Comparison of ENCODE assay signal across 7 mouse cellular contexts in the genomic region with DNA sequence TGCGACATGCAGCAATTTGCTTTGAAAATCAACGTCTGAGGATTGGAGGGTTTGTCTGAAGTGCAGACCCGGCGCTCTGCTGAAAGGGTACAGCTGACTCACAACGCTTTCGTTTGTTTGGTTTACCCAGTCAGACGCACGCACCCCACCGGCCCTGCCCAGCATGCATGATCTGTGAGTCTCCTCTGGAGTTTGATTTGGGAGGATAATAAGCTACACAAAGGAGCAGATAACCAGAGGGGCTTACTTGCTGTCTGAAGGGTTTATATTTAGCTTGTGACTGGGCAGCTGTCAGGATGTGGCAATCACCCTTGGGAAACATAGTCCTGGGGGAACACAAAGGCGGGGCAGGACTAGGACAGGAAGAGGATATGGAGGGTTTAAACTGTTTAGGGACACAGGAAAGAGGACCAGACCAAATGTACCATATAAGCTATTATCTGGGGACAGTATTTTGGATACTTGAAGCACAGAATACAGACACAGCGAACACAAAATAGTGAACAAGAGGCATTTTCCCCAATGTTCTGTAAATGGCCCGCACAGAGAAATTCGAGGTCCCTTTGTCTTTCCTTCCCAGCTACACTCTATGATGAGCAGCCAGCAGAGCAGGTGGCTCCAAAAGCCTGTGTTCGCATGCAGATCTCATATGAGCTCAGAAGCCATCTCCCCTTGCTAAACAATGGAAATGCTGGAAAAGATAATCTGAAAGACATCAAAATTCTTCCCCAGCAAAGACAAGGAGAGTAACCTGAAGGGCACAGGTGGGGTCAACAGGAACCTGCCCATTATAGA.
DNase-seq lines count a peak whose midpoint lies in the region; ATAC-seq and TF ChIP-seq lines count a peak whose summit lies in the region.

No protein-coding gene starts in this region.

- H3K36me3 ChIP-seq in forebrain, postnatal 0 days (ENCODE audit: insufficient read depth): no peaks in the 10 kb centered on the region
- no peaks in the 10 kb centered on the region for H3K36me3 ChIP-seq in hindbrain, embryonic 16.5 days (ENCODE audit: control insufficient read depth, insufficient read depth, low read length)
- H3K36me3 ChIP-seq in midbrain, embryonic 16.5 days (ENCODE audit: control insufficient read depth, insufficient read depth, low read length): no peaks in the 10 kb centered on the region

- peak overlapping the region; percentile 22; the same call in 1 of the 2 replicates for H3K27ac ChIP-seq in forebrain, postnatal 0 days (ENCODE audit: low read depth, low read length)
- H3K27ac ChIP-seq in hindbrain, embryonic 16.5 days (ENCODE audit: low read depth, low read length): peak overlapping the region; percentile 16; the same call in 1 of the 2 replicates
- peak overlapping the region; percentile 61 for H3K27ac ChIP-seq in midbrain, embryonic 16.5 days (ENCODE audit: low read length)

- DNase-seq in left cerebral cortex, postnatal 4 days: peak; percentile 10
- no peak for DNase-seq in left cerebral cortex, postnatal 14 days (ENCODE audit: low spot score in 2 of 2)
- DNase-seq in forebrain, postnatal 0 days: peak; percentile 60
- DNase-seq in frontal cortex, postnatal 10 days (ENCODE audit: low spot score in 2 of 2): no peak

- WGBS in forebrain, postnatal 0 days: 28% methylated on average over 14 of the region's 14 CpGs
- 39% methylated on average over 14 of the region's 14 CpGs for WGBS in hindbrain, embryonic 16.5 days
- WGBS in midbrain, embryonic 16.5 days: 19% methylated on average over 14 of the region's 14 CpGs

- no peaks in the 10 kb centered on the region for H3K27me3 ChIP-seq in forebrain, postnatal 0 days (ENCODE audit: insufficient read depth, low read length)
- 0 out of 2 replicates have a peak, but pooled peaks cover 3% of the 10 kb centered on the region for H3K27me3 ChIP-seq in hindbrain, embryonic 16.5 days (replicated peaks; ENCODE audit: control insufficient read depth, insufficient read depth, low read length)
- no peaks in the 10 kb centered on the region for H3K27me3 ChIP-seq in midbrain, embryonic 16.5 days (ENCODE audit: control insufficient read depth, insufficient read depth, low read depth, low read length)

- no peak overlapping the region for H3K9ac ChIP-seq in forebrain, postnatal 0 days
- peak overlapping the region; percentile 43 for H3K9ac ChIP-seq in hindbrain, embryonic 16.5 days (ENCODE audit: low read depth, low read length)
- 0 out of 2 replicates have a peak overlapping the region, but pooled peaks have one; percentile 0 for H3K9ac ChIP-seq in midbrain, embryonic 16.5 days (ENCODE audit: low read depth, low read length)

- H3K4me1 ChIP-seq in forebrain, postnatal 0 days (ENCODE audit: insufficient read depth): peaks cover 14% of the 10 kb centered on the region
- H3K4me1 ChIP-seq in hindbrain, embryonic 16.5 days (ENCODE audit: control insufficient read depth, insufficient read depth, low read depth, low read length): peaks cover 8% of the 10 kb centered on the region
- H3K4me1 ChIP-seq in midbrain, embryonic 16.5 days (ENCODE audit: control insufficient read depth, insufficient read depth, low read length): peaks cover 17% of the 10 kb centered on the region

- H3K9me3 ChIP-seq in forebrain, postnatal 0 days (ENCODE audit: low read length): no peaks in the 10 kb centered on the region
- H3K9me3 ChIP-seq in hindbrain, embryonic 16.5 days (ENCODE audit: control insufficient read depth, low read length): no peaks in the 10 kb centered on the region
- H3K9me3 ChIP-seq in midbrain, embryonic 16.5 days (replicated peaks; ENCODE audit: control insufficient read depth, low read length, poor library complexity, severe bottlenecking): no peaks in the 10 kb centered on the region

- TF ChIP-seq CTCF in forebrain, postnatal 0 days (IDR thresholded peaks at IDR 0.05; ENCODE audit: low read depth): no peak

- intact Hi-C loops in left cerebral cortex, postnatal 4 days (cut with DNase I): loop anchor here (5.0 to 10.0 kb wide), 2 partner anchors 923 to 1160 kb away; a partner anchor contains a TSS
- intact Hi-C loops in left cerebral cortex, postnatal 14 days (cut with DNase I): no loop called here

- H3K4me3 ChIP-seq in forebrain, postnatal 0 days (ENCODE audit: low read depth, low read length): no peak overlapping the region
- no peak overlapping the region for H3K4me3 ChIP-seq in hindbrain, embryonic 16.5 days (ENCODE audit: low read length)
- no peak overlapping the region for H3K4me3 ChIP-seq in midbrain, embryonic 16.5 days (ENCODE audit: low read depth, low read length)

- ATAC-seq in forebrain, postnatal 0 days: peak; percentile 85
- peak; percentile 36 for ATAC-seq in hindbrain, embryonic 16.5 days
- peak; percentile 59; the same call in 1 of the 2 replicates for ATAC-seq in midbrain, embryonic 16.5 days
- ATAC-seq in monocyte, adult 5-6 weeks (replicated peaks; ENCODE audit: insufficient number of reproducible peaks, low FRiP score, low TSS enrichment, poor library complexity, severe bottlenecking): no peak

- 0 out of 2 replicates have a peak overlapping the region, but pooled peaks have one; percentile 0 for H3K4me2 ChIP-seq in forebrain, postnatal 0 days (ENCODE audit: low read depth)
- H3K4me2 ChIP-seq in hindbrain, embryonic 16.5 days (ENCODE audit: low read length): peak overlapping the region; percentile 6; the same call in 1 of the 2 replicates
- H3K4me2 ChIP-seq in midbrain, embryonic 16.5 days (ENCODE audit: low read length): no peak overlapping the region

Comparison
In these comparisons a context has a peak if more than half of its experiments do, and no peak if none do; other contexts are left out.
1. DNase-seq: peak in left cerebral cortex, postnatal 4 days (single experiment) and forebrain, postnatal 0 days (single experiment); none in left cerebral cortex, postnatal 14 days (0 of 2) and frontal cortex, postnatal 10 days (0 of 2).
2. Peak in every context shown above with its lines, with median percentiles within 50 percentile points of each other: H3K27ac ChIP-seq.